19 mouse cellular contexts compared by ENCODE assay signal in genomic region chr2:31304801-31305665, GRCm38 (mm10). TPM values are rescaled to one million over a fixed set of nuclear protein-coding genes. Genes with fewer than 3 reads are reported as not detected.
DNase-seq lines count a peak whose midpoint lies in the region; ATAC-seq and TF ChIP-seq lines count a peak whose summit lies in the region.
"Had no signal": no experiment of that assay in that cellular context is flagged by ENCODE, and none has a peak within 500 bp of the region (broad histone marks: within the 10 kb centered on the region; RNA-seq: fewer than 3 reads in every experiment).

No protein-coding gene starts in this region.

- no peaks in the 10 kb centered on the region for H3K4me1 ChIP-seq in heart, embryonic 12.5 days (replicated peaks)
- H3K4me1 ChIP-seq in embryonic facial prominence, embryonic 10.5 days: peaks cover 9% of the 10 kb centered on the region; the same call in 1 of the 2 replicates
- H3K4me1 ChIP-seq: hindbrain, embryonic 15.5 days; intestine, embryonic 15.5 days had no signal

- H3K9ac ChIP-seq in heart, embryonic 12.5 days: no peak overlapping the region
- H3K9ac ChIP-seq: hindbrain, embryonic 15.5 days; intestine, embryonic 15.5 days; liver, postnatal 0 days had no signal

- TF ChIP-seq CTCF in C2C12 (IDR thresholded peaks at IDR 0.05; ENCODE audit: control insufficient read depth, insufficient read depth, insufficient read length): no peak

- no peaks in the 10 kb centered on the region for H3K36me3 ChIP-seq in heart, embryonic 12.5 days
- no peaks in the 10 kb centered on the region for H3K36me3 ChIP-seq in C2C12 (ENCODE audit: control insufficient read depth, insufficient read depth)
- no peaks in the 10 kb centered on the region for H3K36me3 ChIP-seq in embryonic facial prominence, embryonic 10.5 days (replicated peaks)
- H3K36me3 ChIP-seq: forebrain, embryonic 10.5 days; G1E; hindbrain, embryonic 15.5 days; intestine, embryonic 15.5 days had no signal

- H3K27me3 ChIP-seq in heart, embryonic 12.5 days (replicated peaks): peaks cover 11% of the 10 kb centered on the region; the same call in 1 of the 2 replicates
- peaks cover 10% of the 10 kb centered on the region for H3K27me3 ChIP-seq in C2C12 (ENCODE audit: control insufficient read depth, insufficient read depth, insufficient read length)
- H3K27me3 ChIP-seq in embryonic facial prominence, embryonic 10.5 days (replicated peaks; ENCODE audit: low read depth, poor library complexity, severe bottlenecking): peaks cover 11% of the 10 kb centered on the region; the same call in 1 of the 2 replicates
- H3K27me3 ChIP-seq: hindbrain, embryonic 15.5 days had no signal

- no peak overlapping the region for H3K27ac ChIP-seq in heart, embryonic 12.5 days (ENCODE audit: poor library complexity, severe bottlenecking)
- H3K27ac ChIP-seq in embryonic facial prominence, embryonic 10.5 days (replicated peaks): 0 out of 2 replicates have a peak overlapping the region, but pooled peaks have one; percentile 27
- H3K27ac ChIP-seq: forebrain, embryonic 10.5 days; hindbrain, embryonic 15.5 days; intestine, embryonic 15.5 days; left cerebral cortex, adult 2 months had no signal

- H3ac ChIP-seq in C2C12 (ENCODE audit: control insufficient read depth, insufficient read length, low read depth): no peak overlapping the region

- H3K9me3 ChIP-seq in heart, embryonic 12.5 days (replicated peaks): 0 out of 2 replicates have a peak, but pooled peaks cover 2% of the 10 kb centered on the region
- no peaks in the 10 kb centered on the region; the same call in 1 of the 2 replicates for H3K9me3 ChIP-seq in embryonic facial prominence, embryonic 10.5 days
- H3K9me3 ChIP-seq: forebrain, embryonic 10.5 days; G1E; hindbrain, embryonic 15.5 days; intestine, embryonic 15.5 days had no signal

- H3K79me2 ChIP-seq in C2C12 (ENCODE audit: control insufficient read depth, insufficient read depth): no peaks in the 10 kb centered on the region

- H3K79me3 ChIP-seq in C2C12 (ENCODE audit: low read depth): no peaks in the 10 kb centered on the region

- no peak overlapping the region for H3K4me2 ChIP-seq in heart, embryonic 12.5 days
- H3K4me2 ChIP-seq: hindbrain, embryonic 15.5 days; intestine, embryonic 15.5 days had no signal

- no peak for ATAC-seq in heart, embryonic 12.5 days (ENCODE audit: insufficient number of reproducible peaks, low FRiP score)
- no peak for ATAC-seq in megakaryocyte progenitor cell, adult 5-6 weeks (replicated peaks; ENCODE audit: poor library complexity)
- ATAC-seq in cerebellum, adult (ENCODE audit: insufficient number of reproducible peaks, low FRiP score, low TSS enrichment): no peak
- ATAC-seq: intestine, embryonic 15.5 days; liver, postnatal 0 days had no signal

- H3K4me3 ChIP-seq in heart, embryonic 12.5 days: no peak overlapping the region
- no peak overlapping the region for H3K4me3 ChIP-seq in C2C12 (ENCODE audit: insufficient read depth, poor library complexity, severe bottlenecking)
- H3K4me3 ChIP-seq in embryonic facial prominence, embryonic 10.5 days: no peak overlapping the region
- H3K4me3 ChIP-seq: forebrain, embryonic 10.5 days; hindbrain, embryonic 15.5 days; intestine, embryonic 15.5 days; left cerebral cortex, adult 2 months; myocyte had no signal

- 73% methylated on average over 22 of the region's 22 CpGs for WGBS in heart, embryonic 12.5 days
- WGBS in embryonic facial prominence, embryonic 10.5 days: 79% methylated on average over 22 of the region's 22 CpGs

- DNase-seq in heart, adult 18-20 months: peak; percentile 37 to 54
- DNase-seq in ES-CJ7 (ENCODE audit: low read depth, low spot score): peak; percentile 93
- DNase-seq in embryonic facial prominence, embryonic 10.5 days (ENCODE audit: low spot score): no peak
- DNase-seq in frontal cortex, adult 2 months (ENCODE audit: extremely low spot score in 1 of 2, low spot score in 1 of 2): no peak
- DNase-seq: adrenal gland, adult 8-10 months; cerebellum, adult 11 months; layer of hippocampus, adult 9-11 months; right cerebral cortex, postnatal 25 days had no signal

TF ChIP-seq in C2C12, 6 proteins besides CTCF, POLR2A, EP300 and RAD21:
- peak; percentile 60 for TF ChIP-seq USF1 (IDR thresholded peaks at IDR 0.05; ENCODE audit: low read depth)
- TF ChIP-seq CEBPB (IDR thresholded peaks at IDR 0.05; ENCODE audit: low read depth): no peak

RNA-seq across cellular contexts. Expression of gene Hmcn2, which starts 9.2 kb away (rescaled TPM):
- 1 to 10 TPM; 6.1 to 7.3 TPM for total RNA-seq in heart, adult 18-20 months (2021)
- polyA plus RNA-seq in heart, embryonic 12.5 days (2016; fragmentation: Nextera tagmentation; extraction: Ambion mirVana): 0.42 and 0.49 TPM in 2 replicates
- 4.1 TPM for polyA plus RNA-seq in C2C12 (2012; fragmentation: generic; extraction: Trizol)
- 0.15 TPM in 1 of 2 replicates, not detected in the other for polyA plus RNA-seq in embryonic facial prominence, embryonic 10.5 days (2016; fragmentation: Nextera tagmentation; extraction: Ambion mirVana)
- not detected in 2 replicates for total RNA-seq in megakaryocyte progenitor cell, adult 5-6 weeks (2015)
- total RNA-seq in megakaryocyte progenitor cell, adult 5-6 weeks (2017): 0.21 TPM in 1 of 2 replicates, not detected in the other
- polyA plus RNA-seq in frontal cortex, adult 2 months (2012; rRNA removed): 2.0 TPM in 2 replicates
- polyA plus RNA-seq: forebrain, embryonic 10.5 days; G1E had no signal

RNA-seq across cellular contexts. Expression of gene Ncs1, which starts 59.4 kb away (rescaled TPM):
- total RNA-seq in heart, adult 18-20 months (2021): 10 to 100 TPM; 12.2 to 12.7 TPM
- 51.7 and 52.8 TPM in 2 replicates for polyA plus RNA-seq in heart, embryonic 12.5 days (2016; fragmentation: Nextera tagmentation; extraction: Ambion mirVana)
- polyA plus RNA-seq in C2C12 (2012; fragmentation: generic; extraction: Trizol): 58.6 TPM
- 66.0 and 66.5 TPM in 2 replicates for polyA plus RNA-seq in embryonic facial prominence, embryonic 10.5 days (2016; fragmentation: Nextera tagmentation; extraction: Ambion mirVana)
- total RNA-seq in megakaryocyte progenitor cell, adult 5-6 weeks (2015): 1.2 and 2.3 TPM in 2 replicates
- 1.7 TPM in 2 replicates for total RNA-seq in megakaryocyte progenitor cell, adult 5-6 weeks (2017)
- polyA plus RNA-seq in frontal cortex, adult 2 months (2012; rRNA removed): 154 and 159 TPM in 2 replicates
- polyA plus RNA-seq: G1E had no signal

Comparison
In these comparisons a context has a peak if more than half of its experiments do, and no peak if none do; other contexts are left out.
1. DNase-seq: peak in heart, adult 18-20 months (2 of 2) and ES-CJ7 (single experiment); none in embryonic facial prominence, embryonic 10.5 days (single experiment) and frontal cortex, adult 2 months (0 of 2).